Mouse (Mus musculus) heart, embryonic 15.5 days (tissue): ENCODE measurements around the gene Prph. TPM values are rescaled to one million over a fixed set of nuclear protein-coding genes. Genes with fewer than 3 reads are reported as not detected.

Source experiments
- ATAC-seq: fragments of 200-750 bp; cut with Nextera tagmentation; replicated peaks from 2 replicates; pipeline ENCODE4 v1.8.0; 2017; ENCODE audit warnings: low read depth, moderate TSS enrichment; ENCODE audit not compliant: insufficient number of reproducible peaks, insufficient read depth, low FRiP score
- H3K27ac ChIP-seq: fragments of 300-500 bp; sonication (generic); 2 replicates; pipeline ENCODE4 v1.5.1; 2015; ENCODE audit warnings: mild to moderate bottlenecking, inconsistent platforms
- H3K27me3 ChIP-seq: fragments of 300-500 bp; sonication (generic); 2 replicates; pipeline ENCODE4 v1.6.1; 2015; ENCODE audit warnings: inconsistent platforms
- H3K36me3 ChIP-seq: fragments of 300-500 bp; sonication (generic); 2 replicates; pipeline ENCODE4 v1.6.1; 2015; ENCODE audit warnings: mild to moderate bottlenecking, inconsistent platforms
- H3K4me1 ChIP-seq: fragments of 300-500 bp; sonication (generic); replicated peaks from 2 replicates; pipeline ENCODE4 v1.6.1; 2015; ENCODE audit warnings: inconsistent platforms
- H3K4me2 ChIP-seq: fragments of 300-500 bp; sonication (generic); 2 replicates; pipeline ENCODE4 v1.6.1; 2015; ENCODE audit warnings: inconsistent platforms, mild to moderate bottlenecking, moderate library complexity
- H3K4me3 ChIP-seq: fragments of 300-500 bp; sonication (generic); 2 replicates; pipeline ENCODE4 v1.5.1; 2015; ENCODE audit warnings: mild to moderate bottlenecking, inconsistent platforms
- H3K9ac ChIP-seq: fragments of 300-500 bp; sonication (generic); 2 replicates; pipeline ENCODE4 v1.6.1; 2015; ENCODE audit warnings: mild to moderate bottlenecking, inconsistent platforms
- H3K9me3 ChIP-seq: fragments of 300-500 bp; sonication (generic); replicated peaks from 2 replicates; pipeline ENCODE4 v1.6.1; 2016; ENCODE audit warnings: inconsistent platforms
- WGBS: fragments of 180-500 bp; shearing (Covaris S2); methylation state at CpG from one replicate; pipeline ENCODE4 v1.1.7; 2015; ENCODE audit warnings: mixed read lengths; 5-methylcytosine and 5-hydroxymethylcytosine counted together
- microRNA-seq: library from miRNA; unstranded; fragments of <30 nt; microRNA quantifications from one replicate; pipeline ENCODE4, GENCODE M21; 2016
- polyA plus RNA-seq: library from polyadenylated mRNA; unstranded; fragments of >200 nt; fragmentation: Nextera tagmentation; extraction: Ambion mirVana; gene quantifications from 2 replicates; pipeline ENCODE4 v1.2.1, GENCODE M21; 2015

The Prph gene
- polyA plus RNA-seq, 1 experiment from 2014 or later: 1.1 TPM

DNA sequence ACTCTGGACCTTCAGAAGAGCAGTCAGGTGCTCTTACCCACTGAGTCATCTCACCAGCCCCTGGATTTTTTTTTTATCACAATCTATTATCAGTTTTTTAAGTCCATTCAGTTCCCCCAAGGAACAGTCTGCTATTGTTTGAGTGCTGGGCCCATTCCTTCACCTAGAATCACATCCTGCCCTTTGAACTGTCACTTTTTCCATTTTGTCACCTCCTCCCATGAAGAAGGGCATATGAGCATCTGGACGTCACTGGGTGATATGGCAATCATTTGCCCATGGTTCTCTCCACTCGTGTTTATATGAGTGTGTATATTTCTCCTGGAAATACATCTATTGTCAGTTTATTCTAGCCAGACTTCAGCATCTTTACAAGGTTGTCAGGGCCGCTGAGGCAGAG, 52.9 kb downstream of the Prph start:
- Histone ChIP-seq H3K9ac (no peak overlapping the region), H3K36me3 (no peaks in the 10 kb centered on the region), H3K27me3 (no peaks in the 10 kb centered on the region), H3K9me3 (no peaks in the 10 kb centered on the region), H3K4me1 (no peaks in the 10 kb centered on the region), H3K4me2 (no peak overlapping the region), H3K27ac (no peak overlapping the region), H3K4me3 (no peak overlapping the region)
- whole genome bisulfite sequencing: 67% methylated on average over 3 of the region's 3 CpGs
- ATAC-seq: no peak

Small RNAs within 50 kb of the gene (microRNA-seq; reads per million reads assigned to microRNA genes)
- 2.1 reads per million, percentile 2 among the genes with 10 or more reads in this experiment for gene Mir6960

Other genes with a start within 250 kb of the Prph start
- gene Ddn, start 245.7 kb upstream of the Prph start, polyA plus RNA-seq: 0.32 and 0.66 TPM in 2 replicates
- gene Prkag1, start 223.7 kb upstream of the Prph start, polyA plus RNA-seq: 93.5 and 100 TPM in 2 replicates
- 7.6 and 9.3 TPM in 2 replicates for gene Kmt2d, start 184.0 kb upstream of the Prph start, polyA plus RNA-seq
- gene Rhebl1, start 160.6 kb upstream of the Prph start, polyA plus RNA-seq: 5.9 and 6.7 TPM in 2 replicates
- 2.1 and 4.2 TPM in 2 replicates for gene Dhh, start 156.6 kb upstream of the Prph start, polyA plus RNA-seq
- gene Lmbr1l, start 136.9 kb upstream of the Prph start, polyA plus RNA-seq: 10.7 and 13.7 TPM in 2 replicates
- gene Tuba1b, start 120.6 kb upstream of the Prph start, polyA plus RNA-seq: 1,310 and 1,493 TPM in 2 replicates
- gene Gm49450, start 101.6 kb upstream of the Prph start, polyA plus RNA-seq: not detected in 2 replicates
- 719 and 906 TPM in 2 replicates for gene Tuba1a, start 101.5 kb upstream of the Prph start, polyA plus RNA-seq
- gene Tuba1c, start 25.3 kb upstream of the Prph start, polyA plus RNA-seq: 117 and 139 TPM in 2 replicates
- 26.8 and 27.9 TPM in 2 replicates for gene Troap, start 19.4 kb downstream of the Prph start, polyA plus RNA-seq
- 0.15 and 0.26 TPM in 2 replicates for gene C1ql4, start 32.6 kb downstream of the Prph start, polyA plus RNA-seq
- gene Dnajc22, start 38.0 kb downstream of the Prph start, polyA plus RNA-seq: 0.55 and 1.0 TPM in 2 replicates
- gene Spats2, start 70.7 kb downstream of the Prph start, polyA plus RNA-seq: 27.3 and 28.7 TPM in 2 replicates
- gene Kcnh3, start 169.7 kb downstream of the Prph start, polyA plus RNA-seq: 0.44 and 1.1 TPM in 2 replicates
- 134 and 159 TPM in 2 replicates for gene Mcrs1, start 196.8 kb downstream of the Prph start, polyA plus RNA-seq
- 37.2 and 42.1 TPM in 2 replicates for gene Prpf40b, start 239.9 kb downstream of the Prph start, polyA plus RNA-seq
- gene Fam186b, start 240.7 kb downstream of the Prph start, polyA plus RNA-seq: 0.09 and 0.47 TPM in 2 replicates